Mouse (Mus musculus) megakaryocyte, embryonic 14.5 days (primary cell): Measurements from ENCODE around the gene Ifngr1.

Experiments used
- FLI1 ChIP-seq: IDR thresholded peaks from 2 replicates; pipeline ENCODE4 v1.6.1; 2012; ENCODE audit warnings: low read length, inconsistent platforms, mixed read lengths
- GATA1 ChIP-seq: IDR thresholded peaks from 3 replicates; pipeline ENCODE4 v1.6.1; 2012; ENCODE audit warnings: mixed read lengths, low read length, inconsistent platforms, borderline replicate concordance

GRCm38 (mm10) chr10:19599331-19600092 is 7.8 kb downstream of the Ifngr1 start:
- TF ChIP-seq GATA1, result no peak
- TF ChIP-seq FLI1, result no peak
